Comparison of ENCODE assay signal across 13 mouse cellular contexts in the genomic region with DNA sequence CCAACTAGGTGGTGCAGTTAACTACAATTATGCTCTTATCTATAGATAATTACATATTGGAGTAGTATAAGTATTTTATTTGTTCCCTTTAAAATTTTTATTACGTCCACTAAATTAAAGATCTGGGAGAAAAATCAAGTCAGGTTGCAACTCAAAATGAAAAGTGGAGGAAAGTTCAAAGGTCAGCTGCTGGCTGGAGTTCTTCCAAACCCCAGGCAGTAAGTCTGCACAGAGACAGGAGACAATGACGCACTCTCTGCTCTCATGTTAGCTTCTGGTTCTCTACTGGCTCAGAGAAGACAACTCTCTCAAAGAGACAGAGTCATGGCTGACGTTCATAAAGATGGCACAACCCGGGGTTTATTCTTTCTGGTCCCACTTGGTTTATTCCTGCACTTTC.
DNase-seq lines count a peak whose midpoint lies in the region; ATAC-seq and TF ChIP-seq lines count a peak whose summit lies in the region.
"Had no signal": no experiment of that assay in that cellular context is flagged by ENCODE, and none has a peak within 500 bp of the region (broad histone marks: within the 10 kb centered on the region; RNA-seq: fewer than 3 reads in every experiment).

No protein-coding gene starts in this region.

- no peak for DNase-seq in left cerebral cortex, adult 2 months (ENCODE audit: extremely low spot score in 1 of 2, low spot score in 2 of 2)
- no peak for DNase-seq in left cerebral cortex, adult 9 months (ENCODE audit: low spot score in 2 of 2)
- peak; percentile 63 for DNase-seq in kidney, adult 18-20 months
- DNase-seq in kidney, postnatal 10 days: peak; percentile 77
- DNase-seq in liver, postnatal 0 days: no peak
- no peak for DNase-seq in right cerebral cortex, adult 2 months (ENCODE audit: low spot score in 2 of 2)
- no peak for DNase-seq in cerebellum, postnatal 36 days
- DNase-seq: cerebellum, postnatal 25 days; heart, postnatal 36 days; midbrain, embryonic 14.5 days had no signal

- no peaks in the 10 kb centered on the region for H3K27me3 ChIP-seq in liver, postnatal 0 days (ENCODE audit: insufficient read depth, low read length)
- H3K27me3 ChIP-seq: embryonic facial prominence, embryonic 12.5 days; heart, embryonic 12.5 days; limb, embryonic 15.5 days had no signal

- TF ChIP-seq EP300 in liver, postnatal 0 days (IDR thresholded peaks at IDR 0.05; ENCODE audit: low read depth): no peak

- TF ChIP-seq CTCF in left cerebral cortex, adult 2 months (IDR thresholded peaks at IDR 0.05): no peak
- no peak for TF ChIP-seq CTCF in liver, postnatal 0 days (IDR thresholded peaks at IDR 0.05; ENCODE audit: low read depth)

- no peak overlapping the region for H3K9ac ChIP-seq in liver, postnatal 0 days (replicated peaks)
- H3K9ac ChIP-seq: embryonic facial prominence, embryonic 12.5 days; heart, embryonic 12.5 days; limb, embryonic 15.5 days had no signal

- H3K4me1 ChIP-seq in liver, postnatal 0 days (ENCODE audit: insufficient read depth): peaks cover 73% of the 10 kb centered on the region
- H3K4me1 ChIP-seq: embryonic facial prominence, embryonic 12.5 days had no signal

- WGBS in liver, postnatal 0 days (ENCODE audit: insufficient replicate concordance): 79% methylated on average over 4 of the region's 4 CpGs

- no peak overlapping the region for H3K4me3 ChIP-seq in left cerebral cortex, adult 2 months
- no peak overlapping the region for H3K4me3 ChIP-seq in liver, postnatal 0 days (ENCODE audit: low read depth, low read length)
- H3K4me3 ChIP-seq: embryonic facial prominence, embryonic 12.5 days; heart, embryonic 12.5 days; limb, embryonic 15.5 days had no signal

- no peaks in the 10 kb centered on the region for H3K36me3 ChIP-seq in liver, postnatal 0 days (replicated peaks; ENCODE audit: insufficient read depth, low read length)
- H3K36me3 ChIP-seq: embryonic facial prominence, embryonic 12.5 days; heart, embryonic 12.5 days; limb, embryonic 15.5 days had no signal

- H3K9me3 ChIP-seq in liver, postnatal 0 days (ENCODE audit: low read length): no peaks in the 10 kb centered on the region
- H3K9me3 ChIP-seq: embryonic facial prominence, embryonic 12.5 days; heart, embryonic 12.5 days; limb, embryonic 15.5 days had no signal

- H3K4me2 ChIP-seq in liver, postnatal 0 days (ENCODE audit: low read depth, low read length): no peak overlapping the region
- H3K4me2 ChIP-seq: embryonic facial prominence, embryonic 12.5 days; heart, embryonic 12.5 days; limb, embryonic 15.5 days had no signal

- intact Hi-C loops in left cerebral cortex, adult 2 months (cut with DNase I): loop anchor here (1.0 kb wide), 1 partner anchor 72 kb away; a partner anchor contains a TSS

- no peak for ATAC-seq in liver, postnatal 0 days

- H3K27ac ChIP-seq in left cerebral cortex, adult 2 months: peak overlapping the region; percentile 76; the same call in 1 of the 2 replicates
- H3K27ac ChIP-seq in liver, postnatal 0 days (ENCODE audit: low read depth): peak overlapping the region; percentile 94
- H3K27ac ChIP-seq: embryonic facial prominence, embryonic 12.5 days had no signal

Comparison
In these comparisons a context has a peak if more than half of its experiments do, and no peak if none do; other contexts are left out.
1. DNase-seq: peak in kidney, adult 18-20 months (single experiment) and kidney, postnatal 10 days (single experiment); none in left cerebral cortex, adult 2 months (0 of 2), left cerebral cortex, adult 9 months (0 of 2), liver, postnatal 0 days (single experiment), right cerebral cortex, adult 2 months (0 of 2) and cerebellum, postnatal 36 days (0 of 2).